Mouse (Mus musculus): ENCODE measurements around the gene Mecr. TPM values are rescaled to one million over a fixed set of nuclear protein-coding genes. Genes with fewer than 3 reads are reported as not detected.
A peak's percentile ranks its signal among the peaks of the same experiment; 100 is the strongest.

The Mecr gene
- total RNA-seq, 2 experiments from 2014 or later, result 31.0 to 37.2 TPM

DNA sequence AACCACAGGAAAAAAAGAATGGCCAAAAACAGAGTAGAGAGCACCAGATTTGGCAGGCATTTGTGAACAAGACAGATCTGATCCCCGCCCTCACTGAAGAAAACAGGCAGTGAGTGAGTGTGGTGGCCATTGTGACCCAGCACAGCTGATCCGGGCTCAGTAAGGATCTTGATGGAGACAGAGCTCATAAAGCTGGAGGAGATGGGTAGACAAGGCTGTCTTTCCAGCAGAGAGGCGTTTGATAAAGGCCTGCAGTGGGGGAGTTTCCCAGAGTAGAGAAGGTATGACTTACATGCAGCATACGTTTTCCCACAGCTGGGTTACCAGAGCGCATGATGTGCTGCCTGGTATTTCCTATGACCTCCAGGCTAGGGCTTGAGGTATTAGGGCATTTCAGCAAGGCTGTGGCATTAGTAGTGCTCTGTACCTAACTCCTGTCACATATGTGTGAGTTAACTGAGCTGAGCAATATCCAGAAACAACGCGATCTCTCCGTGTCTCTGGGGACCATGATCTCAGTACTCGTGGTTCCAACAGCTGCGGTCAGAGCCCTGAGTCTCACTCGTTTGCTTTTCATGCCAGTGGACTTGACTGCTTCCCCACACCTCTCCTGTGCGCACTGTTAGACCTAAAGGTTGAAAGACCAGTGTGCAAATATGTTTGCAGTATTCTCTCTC is 55.4 kb downstream of the Mecr start:
- no peak for DNase-seq (ENCODE audit: extremely low spot score in 1 of 2, low spot score in 2 of 2)
- intact Hi-C loops (cut with DNase I), result no loop called here
- H3K4me3 ChIP-seq, result no peak overlapping the region
- no peak overlapping the region for H3K27ac ChIP-seq
- no peak for TF ChIP-seq CTCF (IDR thresholded peaks at IDR 0.05)

- intact Hi-C loops (cut with DNase I), result no loop called here
- Histone ChIP-seq H3K4me3 (no peak overlapping the region), H3K27ac (no peak overlapping the region)
- TF ChIP-seq CTCF (IDR thresholded peaks at IDR 0.05), result no peak
- DNase-seq (ENCODE audit: extremely low spot score in 1 of 2, low spot score in 2 of 2), result no peak
Observed at GRCm38 (mm10) chr4:131899180-131899554, 55.9 kb downstream of the Mecr start.

DNA sequence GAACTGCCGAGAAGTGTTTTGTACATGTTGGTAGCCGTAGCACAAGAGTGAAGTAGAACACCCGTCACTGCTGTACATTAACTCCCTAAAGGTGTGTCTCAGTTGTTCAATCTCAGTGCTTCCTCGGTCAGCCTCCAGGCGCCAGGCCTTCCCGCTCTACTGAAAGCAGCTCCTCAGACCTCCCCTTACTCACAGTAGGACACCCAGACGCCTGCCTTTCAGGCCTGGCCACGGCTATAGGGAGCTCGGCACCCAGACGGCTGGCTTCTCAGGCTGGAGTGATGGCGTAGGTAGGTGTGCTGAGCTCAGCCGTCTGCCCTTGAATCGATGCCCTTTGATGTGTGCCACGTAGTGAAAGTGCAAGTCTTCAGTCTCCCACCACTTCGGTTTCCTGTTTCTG is 57.8 kb downstream of the Mecr start:
- DNase-seq (ENCODE audit: extremely low spot score in 1 of 2, low spot score in 2 of 2), result no peak
- Histone ChIP-seq H3K4me3 (no peak overlapping the region), H3K27ac (no peak overlapping the region)
- intact Hi-C loops (cut with DNase I), result no loop called here
- TF ChIP-seq CTCF (IDR thresholded peaks at IDR 0.05), result no peak

- intact Hi-C loops (cut with DNase I), result no loop called here
- peak; percentile 59 for TF ChIP-seq CTCF (IDR thresholded peaks at IDR 0.05)
- peak in 1 of 2 experiments; percentile 32 for DNase-seq (ENCODE audit: extremely low spot score in 1 of 2, low spot score in 2 of 2)
Observed at GRCm38 (mm10) chr4:131904478-131904877, 61.2 kb downstream of the Mecr start.

DNA sequence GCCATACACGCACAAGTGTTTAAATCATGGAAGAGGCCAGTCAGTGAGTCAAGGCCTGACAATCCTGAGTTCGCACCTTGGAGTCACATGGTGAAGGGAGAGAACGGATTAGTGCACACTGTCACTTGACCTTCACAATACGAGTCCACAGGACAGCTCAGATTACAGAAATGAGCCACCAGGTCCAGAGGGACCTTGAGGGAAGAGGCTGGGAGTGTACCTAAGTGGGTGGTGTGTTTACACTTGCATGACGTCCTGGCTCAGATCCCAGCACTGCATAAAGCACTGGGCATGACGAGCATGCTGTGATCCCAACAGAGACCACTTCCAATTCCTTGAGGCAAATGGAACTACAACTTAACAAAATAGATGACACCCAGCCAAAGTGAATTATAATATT is 63.2 kb downstream of the Mecr start:
- Histone ChIP-seq H3K4me3 (no peak overlapping the region), H3K27ac (no peak overlapping the region)
- TF ChIP-seq CTCF (IDR thresholded peaks at IDR 0.05), result no peak
- DNase-seq (ENCODE audit: extremely low spot score in 1 of 2, low spot score in 2 of 2), result no peak
- intact Hi-C loops (cut with DNase I), result no loop called here

More at GRCm38 (mm10) chr4:131904478-131904877, 61.2 kb downstream of the Mecr start:
- Histone ChIP-seq H3K4me3 (no peak overlapping the region), H3K27ac (no peak overlapping the region)

GRCm38 (mm10) chr4:131907912-131908311 is 64.6 kb downstream of the Mecr start:
- DNase-seq (ENCODE audit: extremely low spot score in 1 of 2, low spot score in 2 of 2), result no peak
- peak; percentile 43 for TF ChIP-seq CTCF (IDR thresholded peaks at IDR 0.05)
- Histone ChIP-seq H3K27ac (no peak overlapping the region), H3K4me3 (no peak overlapping the region)
- intact Hi-C loops (cut with DNase I), result no loop called here

- intact Hi-C loops (cut with DNase I), result no loop called here
- Histone ChIP-seq H3K27ac (no peak overlapping the region), H3K4me3 (no peak overlapping the region)
- no peak for DNase-seq (ENCODE audit: extremely low spot score in 1 of 2, low spot score in 2 of 2)
- no peak for TF ChIP-seq CTCF (IDR thresholded peaks at IDR 0.05)
Observed at GRCm38 (mm10) chr4:131910237-131910994, 67.1 kb downstream of the Mecr start.

DNA sequence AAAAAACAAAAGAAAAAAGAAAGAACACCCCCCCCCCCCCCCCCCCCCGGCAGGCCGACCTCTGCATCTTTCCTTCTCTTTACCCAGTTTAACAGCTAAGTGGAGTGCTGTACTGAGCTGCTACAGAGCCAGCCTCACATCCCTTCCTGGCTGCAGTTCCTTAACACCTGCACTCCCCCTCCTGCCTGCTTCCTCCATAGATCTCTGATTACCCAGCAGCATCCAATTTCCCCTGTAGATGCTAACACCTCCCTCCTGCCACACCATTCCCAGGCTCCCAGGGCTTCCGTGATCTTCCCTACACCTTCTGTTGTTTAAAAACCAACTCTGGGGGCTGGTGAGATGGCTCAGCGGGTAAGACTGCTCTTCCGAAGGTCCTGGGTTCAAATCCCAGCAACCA is 68.3 kb downstream of the Mecr start:
- intact Hi-C loops (cut with DNase I), result no loop called here
- TF ChIP-seq CTCF (IDR thresholded peaks at IDR 0.05), result no peak
- Histone ChIP-seq H3K4me3 (no peak overlapping the region), H3K27ac (no peak overlapping the region)
- no peak for DNase-seq (ENCODE audit: extremely low spot score in 1 of 2, low spot score in 2 of 2)

GRCm38 (mm10) chr4:131913526-131913925 is 70.3 kb downstream of the Mecr start:
- no peak for DNase-seq (ENCODE audit: extremely low spot score in 1 of 2, low spot score in 2 of 2)
- intact Hi-C loops (cut with DNase I), result no loop called here
- Histone ChIP-seq H3K27ac (0 out of 2 replicates have a peak overlapping the region, but pooled peaks have one; percentile 32), H3K4me3 (no peak overlapping the region)
- TF ChIP-seq CTCF (IDR thresholded peaks at IDR 0.05), result no peak

GRCm38 (mm10) chr4:131914046-131914643 is 70.9 kb downstream of the Mecr start:
- H3K27ac ChIP-seq, result no peak overlapping the region
- intact Hi-C loops (cut with DNase I), result no loop called here
- H3K4me3 ChIP-seq, result no peak overlapping the region
- no peak for DNase-seq (ENCODE audit: extremely low spot score in 1 of 2, low spot score in 2 of 2)
- no peak for TF ChIP-seq CTCF (IDR thresholded peaks at IDR 0.05)

GRCm38 (mm10) chr4:131914891-131915469 is 71.7 kb downstream of the Mecr start:
- DNase-seq (ENCODE audit: extremely low spot score in 1 of 2, low spot score in 2 of 2), result no peak
- intact Hi-C loops (cut with DNase I), result no loop called here
- no peak for TF ChIP-seq CTCF (IDR thresholded peaks at IDR 0.05)
- Histone ChIP-seq H3K4me3 (peak overlapping the region; percentile 34), H3K27ac (no peak overlapping the region)

DNA sequence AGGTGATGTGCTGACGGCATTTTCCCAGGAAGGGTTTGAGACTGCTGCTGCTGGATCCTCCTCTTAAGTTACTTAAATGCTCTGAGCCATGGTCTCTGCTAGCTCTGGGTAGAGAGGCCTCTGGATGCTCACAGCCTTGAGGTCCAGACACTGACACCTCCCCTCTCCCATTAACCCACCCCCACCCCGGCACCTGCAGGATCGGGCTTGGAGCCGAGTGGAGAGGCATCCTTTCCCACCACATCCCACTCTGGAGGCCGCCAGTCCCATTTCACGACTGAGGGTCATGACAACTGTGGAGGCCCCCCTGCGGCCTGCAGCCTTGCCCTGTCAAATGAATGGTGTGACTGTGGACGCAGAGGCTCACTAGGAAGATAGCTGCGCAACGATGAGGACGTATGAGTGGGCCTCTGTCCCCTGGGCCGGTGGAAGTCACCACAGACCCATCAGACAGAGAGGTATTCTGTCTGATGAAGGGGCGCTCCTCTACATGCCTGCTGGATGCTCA is 72.6 kb downstream of the Mecr start:
- Histone ChIP-seq H3K4me3 (no peak overlapping the region), H3K27ac (no peak overlapping the region)
- no peak for TF ChIP-seq CTCF (IDR thresholded peaks at IDR 0.05)
- intact Hi-C loops (cut with DNase I), result loop anchor here (2.0 kb wide), 2 partner anchors 53 to 161 kb away; no protein-coding TSS in a partner anchor
- no peak for DNase-seq (ENCODE audit: extremely low spot score in 1 of 2, low spot score in 2 of 2)
